Mouse (Mus musculus) kidney, adult 2 months (tissue): ENCODE data around the gene Lamp2. TPM values are rescaled to one million over a fixed set of nuclear protein-coding genes. Genes with fewer than 3 reads are reported as not detected.

ENCODE experiments used
- DNase-seq: peaks from one replicate; pipeline ENCODE4 v3.0.0; 2021
- H3K27ac ChIP-seq: fragments of 200-500 bp; 2 replicates; pipeline ENCODE4 v1.5.1; 2012; ENCODE audit warnings: low read depth, low read length, control low read depth, inconsistent platforms; ENCODE audit not compliant: insufficient read depth
- H3K27me3 ChIP-seq: fragments of 200-500 bp; replicated peaks from 2 replicates; pipeline ENCODE4 v1.6.1; 2012; ENCODE audit warnings: mild to moderate bottlenecking, moderate library complexity, low read length, inconsistent platforms; ENCODE audit not compliant: control insufficient read depth, insufficient read depth
- H3K36me3 ChIP-seq: fragments of 200-500 bp; 2 replicates; pipeline ENCODE4 v1.6.1; 2012; ENCODE audit warnings: mild to moderate bottlenecking, moderate library complexity, low read length, inconsistent platforms; ENCODE audit not compliant: control insufficient read depth, insufficient read depth
- H3K4me1 ChIP-seq: fragments of 200-500 bp; 2 replicates; pipeline ENCODE4 v1.6.1; 2011; ENCODE audit warnings: low read length; ENCODE audit not compliant: control insufficient read depth, insufficient read depth
- H3K4me3 ChIP-seq: fragments of 200-500 bp; 2 replicates; pipeline ENCODE4 v1.5.1; 2011; ENCODE audit warnings: mild to moderate bottlenecking, low read depth, low read length, control low read depth; ENCODE audit not compliant: insufficient read depth
- CTCF ChIP-seq: fragments of 200-500 bp; conservative IDR thresholded peaks from 2 replicates; pipeline ENCODE4 v1.5.1; 2011; ENCODE audit warnings: low read depth, mild to moderate bottlenecking, control low read depth, low read length, moderate library complexity, mixed read lengths; ENCODE audit not compliant: insufficient read depth, insufficient read length
- POLR2A ChIP-seq: fragments of 200-500 bp; IDR thresholded peaks from one replicate; pipeline ENCODE4 v1.6.1; 2011; ENCODE audit warnings: low read depth, low read length, control low read depth
- WGBS: fragments of 180-500 bp; shearing (Covaris S2); methylation state at CpG from one replicate; pipeline ENCODE4 v1.1.7; 2018; 5-methylcytosine and 5-hydroxymethylcytosine counted together
- polyA plus RNA-seq: library from polyadenylated mRNA; depleted of rRNA; stranded (reverse); fragments of >200 nt; gene quantifications from 2 replicates; pipeline ENCODE4 v1.2.3, GENCODE M21; 2012

Gene Lamp2
- polyA plus RNA-seq, 1 experiment, result 353 TPM

GRCm38 (mm10) chrX:38466236-38466635, 10.0 kb upstream of the Lamp2 start:
- no peak for TF ChIP-seq POLR2A
- TF ChIP-seq CTCF, result no peak
- Histone ChIP-seq H3K27me3 (no peaks in the 10 kb centered on the region), H3K4me1 (no peaks in the 10 kb centered on the region), H3K27ac (peak overlapping the region; percentile 60), H3K36me3 (no peaks in the 10 kb centered on the region), H3K4me3 (no peak overlapping the region)
- peak; percentile 59 for DNase-seq

DNA sequence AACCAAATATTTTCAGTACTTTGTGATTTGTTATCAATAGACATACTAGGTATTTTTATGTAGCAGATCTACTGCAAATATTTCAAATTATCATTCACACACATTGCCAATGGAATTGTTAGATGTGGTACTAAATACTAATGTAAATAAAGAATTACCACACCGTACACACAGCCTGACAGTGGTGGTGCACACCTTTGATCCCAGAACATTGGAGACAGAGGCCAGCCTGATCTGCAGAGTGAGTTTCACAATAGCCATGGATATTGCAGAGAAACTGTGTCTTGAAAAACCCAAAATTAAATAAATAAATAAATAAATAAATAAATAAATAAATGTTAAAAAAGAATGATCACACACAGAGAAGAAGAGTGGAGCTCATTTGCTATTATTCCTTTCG, 6.9 kb upstream of the Lamp2 start:
- Histone ChIP-seq H3K4me3 (no peak overlapping the region), H3K27me3 (no peaks in the 10 kb centered on the region), H3K4me1 (no peaks in the 10 kb centered on the region; the same call in 1 of the 2 replicates), H3K36me3 (no peaks in the 10 kb centered on the region), H3K27ac (no peak overlapping the region)
- no peak for DNase-seq
- 95% methylated on average over 2 of the region's 2 CpGs for WGBS
- TF ChIP-seq POLR2A, result no peak
- no peak for TF ChIP-seq CTCF

DNA sequence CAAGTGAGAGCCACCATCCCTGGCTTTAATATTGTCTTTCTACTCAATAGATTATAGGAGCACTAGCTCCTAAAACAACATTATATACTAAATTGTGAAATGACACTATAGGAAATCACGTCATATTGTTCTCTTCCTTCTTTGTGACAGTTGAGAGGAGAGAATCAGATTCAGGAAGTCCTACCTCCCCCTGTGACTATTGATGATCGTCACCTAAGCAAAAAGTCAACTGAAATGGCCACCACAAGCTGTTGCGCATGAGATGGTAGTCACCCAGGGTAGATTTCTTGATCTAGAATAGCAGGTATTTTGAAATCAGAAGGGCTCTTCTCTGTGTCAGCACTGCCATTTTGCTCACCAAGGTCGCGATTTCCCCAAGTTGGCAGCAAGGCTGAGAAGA, 5.8 kb upstream of the Lamp2 start:
- Histone ChIP-seq H3K27ac (no peak overlapping the region), H3K36me3 (no peaks in the 10 kb centered on the region), H3K27me3 (no peaks in the 10 kb centered on the region), H3K4me1 (no peaks in the 10 kb centered on the region; the same call in 1 of the 2 replicates), H3K4me3 (no peak overlapping the region)
- no peak for DNase-seq
- TF ChIP-seq CTCF (no peak), POLR2A (no peak)
- 89% methylated on average over 5 of the region's 5 CpGs for WGBS

- Histone ChIP-seq H3K4me3 (no peak overlapping the region), H3K4me1 (no peaks in the 10 kb centered on the region; the same call in 1 of the 2 replicates), H3K27me3 (no peaks in the 10 kb centered on the region), H3K36me3 (no peaks in the 10 kb centered on the region), H3K27ac (peak overlapping the region; percentile 5; the same call in 1 of the 2 replicates)
- no peak for TF ChIP-seq CTCF
- TF ChIP-seq POLR2A, result no peak
- 24% methylated on average over 3 of the region's 3 CpGs for WGBS
- no peak for DNase-seq
These were observed 4.6 kb upstream of the Lamp2 start for GRCm38 (mm10) chrX:38460887-38461286.

DNA sequence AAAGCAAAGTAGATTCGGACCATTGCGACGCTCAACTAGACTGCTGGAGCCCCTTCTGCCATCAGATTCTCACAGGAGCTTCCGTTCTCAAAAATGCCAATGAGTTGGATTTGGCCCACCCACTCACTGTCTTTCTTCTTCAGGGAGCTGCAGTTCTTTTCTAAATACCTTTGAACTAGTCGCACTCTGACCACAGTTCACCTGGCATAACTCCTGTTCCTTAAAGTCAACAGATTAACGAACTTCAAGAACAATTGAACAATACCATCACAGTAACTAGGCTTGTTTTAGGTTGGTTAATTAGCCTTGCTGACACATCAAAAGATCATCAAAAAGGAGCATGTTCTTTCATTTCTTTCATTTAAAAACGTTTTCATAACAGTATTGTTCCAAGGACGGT, 2.8 kb upstream of the Lamp2 start:
- TF ChIP-seq CTCF (no peak), POLR2A (no peak)
- 74% methylated on average over 8 of the region's 8 CpGs for WGBS
- peak; percentile 59 for DNase-seq
- no peak overlapping the region for H3K4me3 ChIP-seq
- no peaks in the 10 kb centered on the region for H3K36me3 ChIP-seq
- no peak overlapping the region for H3K27ac ChIP-seq
- no peaks in the 10 kb centered on the region for H3K27me3 ChIP-seq
- no peaks in the 10 kb centered on the region; the same call in 1 of the 2 replicates for H3K4me1 ChIP-seq

- WGBS, result 24% methylated on average over 3 of the region's 3 CpGs
- H3K27ac ChIP-seq, result no peak overlapping the region
- peaks cover 1% of the 10 kb centered on the region; the same call in 1 of the 2 replicates for H3K4me1 ChIP-seq
- no peaks in the 10 kb centered on the region for H3K27me3 ChIP-seq
- no peak for DNase-seq
- no peak for TF ChIP-seq POLR2A
- no peak for TF ChIP-seq CTCF
- H3K36me3 ChIP-seq, result no peaks in the 10 kb centered on the region
- H3K4me3 ChIP-seq, result no peak overlapping the region
These were observed 367 bp upstream of the Lamp2 start for GRCm38 (mm10) chrX:38456635-38457006.

- Histone ChIP-seq H3K36me3 (no peaks in the 10 kb centered on the region; the same call in 1 of the 2 replicates), H3K4me3 (peak overlapping the region; percentile 99), H3K27ac (peak overlapping the region; percentile 75), H3K4me1 (peaks cover 3% of the 10 kb centered on the region; the same call in 1 of the 2 replicates), H3K27me3 (no peaks in the 10 kb centered on the region)
- TF ChIP-seq CTCF, result no peak
- TF ChIP-seq POLR2A, result no peak
- DNase-seq, result no peak
- 0% methylated on average over 7 of the region's 7 CpGs for WGBS
These were observed 780 bp downstream of the Lamp2 start for GRCm38 (mm10) chrX:38455474-38455873.

DNA sequence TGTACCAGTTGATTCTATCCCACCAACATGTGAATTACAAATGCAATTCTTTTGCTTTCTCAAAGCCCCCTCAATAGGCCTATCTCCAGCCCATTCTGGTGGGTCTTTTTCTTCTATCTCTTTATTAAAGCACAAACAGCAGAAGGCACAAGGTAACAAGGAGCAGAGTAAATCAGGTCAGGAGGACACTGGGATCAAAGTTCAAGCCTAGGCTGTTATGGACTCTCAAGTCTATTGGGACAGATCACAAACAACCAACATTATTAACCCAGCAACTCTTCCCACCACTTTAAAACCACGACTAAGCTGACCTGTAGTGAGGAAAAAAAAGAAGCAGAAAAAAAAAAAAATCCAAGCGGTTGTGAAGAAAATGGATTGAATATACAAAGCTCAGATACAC, 1.4 kb downstream of the Lamp2 start:
- Histone ChIP-seq H3K36me3 (no peaks in the 10 kb centered on the region; the same call in 1 of the 2 replicates), H3K4me1 (peaks cover 3% of the 10 kb centered on the region; the same call in 1 of the 2 replicates), H3K4me3 (peak overlapping the region; percentile 99; the same call in 1 of the 2 replicates), H3K27me3 (no peaks in the 10 kb centered on the region), H3K27ac (no peak overlapping the region)
- TF ChIP-seq POLR2A, result no peak
- no peak for TF ChIP-seq CTCF
- peak; percentile 65 for DNase-seq
- WGBS, result 5% methylated on average over 2 of the region's 2 CpGs
